Mouse (Mus musculus) gastrocnemius, adult 2 months (tissue): Measurements from ENCODE around the gene Tmem88. TPM values are rescaled to one million over a fixed set of nuclear protein-coding genes. Genes with fewer than 3 reads are reported as not detected.
"Not testable (repeated sequence)": the region's sequence is repeated elsewhere in the genome, so short reads cannot be mapped to it uniquely, and the experiment has no call there.

Source experiments
- DNase-seq: peaks from one replicate; pipeline ENCODE4 v3.0.0; 2022
- H3K27ac ChIP-seq: fragments of 200-600 bp; 2 replicates; pipeline ENCODE4 v1.8.1; 2022; ENCODE audit warnings: mild to moderate bottlenecking
- H3K4me3 ChIP-seq: fragments of 200-600 bp; 2 replicates; pipeline ENCODE4 v1.8.1; 2022; ENCODE audit warnings: mild to moderate bottlenecking, moderate library complexity
- CTCF ChIP-seq: fragments of 200-600 bp; IDR thresholded peaks from 2 replicates; pipeline ENCODE4 v1.8.1; 2022; ENCODE audit warnings: antibody characterized with exemption, mild to moderate bottlenecking, moderate library complexity
- intact Hi-C: fragments of 180-260 bp; cut with DNase I; formaldehyde crosslinking; loops from one replicate; pipeline ENCODE4 v1.15.1; 2025
- total RNA-seq, 2 experiments: library from RNA; stranded (reverse); gene quantifications; 2 replicates each; pipeline ENCODE4 v1.2.3; 2021

Tmem88 gene
- total RNA-seq, 2 experiments from 2014 or later = 6.5 to 7.4 TPM

DNA sequence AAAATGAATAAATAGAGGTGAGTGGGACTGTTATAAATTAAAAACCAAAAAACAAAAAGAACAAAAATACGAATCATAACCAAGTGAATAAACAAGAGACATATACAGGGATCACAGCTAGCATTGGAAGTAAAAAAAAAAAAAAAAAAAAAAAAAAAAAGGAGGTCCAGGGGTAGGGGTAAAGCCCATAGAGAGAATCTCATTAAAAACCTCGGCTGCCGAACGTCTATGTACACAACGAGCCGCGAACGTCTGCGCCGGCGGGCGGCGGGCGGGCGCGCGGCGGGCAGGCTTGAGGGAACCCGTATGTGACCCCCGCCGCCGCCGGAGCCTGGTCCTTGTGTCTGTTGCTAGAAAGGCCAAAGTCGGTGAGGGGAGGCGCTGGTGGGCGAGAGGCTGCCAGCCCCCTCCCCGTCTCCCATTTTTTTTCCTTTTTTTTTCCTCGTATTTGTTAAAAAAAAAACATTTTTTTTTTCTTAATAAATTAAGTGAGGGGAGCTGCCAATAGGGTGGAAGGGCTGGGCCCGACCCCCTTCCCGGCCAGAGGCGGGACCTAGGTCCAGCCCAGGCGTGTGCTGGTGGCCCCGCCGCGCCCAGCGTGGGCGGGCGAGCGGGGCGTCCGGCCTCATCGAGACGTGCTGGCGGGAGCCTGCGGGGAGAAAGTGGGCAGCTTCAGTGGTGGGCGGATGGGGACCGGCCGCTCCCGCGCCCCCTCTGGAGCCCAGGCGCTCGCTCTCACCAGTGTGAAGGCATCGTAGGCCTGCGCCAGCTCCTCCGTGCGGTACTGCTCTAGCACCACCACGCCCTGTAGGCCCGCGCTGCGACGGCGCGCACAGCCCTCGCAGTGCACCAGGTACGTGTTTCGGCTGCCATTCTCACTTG lies 1.4 kb upstream of the Tmem88 start:
- peak; percentile 49 for DNase-seq
- intact Hi-C loops = no loop called here
- peak overlapping the region; percentile 85 for H3K4me3 ChIP-seq
- H3K27ac ChIP-seq = peak overlapping the region; percentile 96
- TF ChIP-seq CTCF = no peak; the same call in 1 of the 2 replicates

DNA sequence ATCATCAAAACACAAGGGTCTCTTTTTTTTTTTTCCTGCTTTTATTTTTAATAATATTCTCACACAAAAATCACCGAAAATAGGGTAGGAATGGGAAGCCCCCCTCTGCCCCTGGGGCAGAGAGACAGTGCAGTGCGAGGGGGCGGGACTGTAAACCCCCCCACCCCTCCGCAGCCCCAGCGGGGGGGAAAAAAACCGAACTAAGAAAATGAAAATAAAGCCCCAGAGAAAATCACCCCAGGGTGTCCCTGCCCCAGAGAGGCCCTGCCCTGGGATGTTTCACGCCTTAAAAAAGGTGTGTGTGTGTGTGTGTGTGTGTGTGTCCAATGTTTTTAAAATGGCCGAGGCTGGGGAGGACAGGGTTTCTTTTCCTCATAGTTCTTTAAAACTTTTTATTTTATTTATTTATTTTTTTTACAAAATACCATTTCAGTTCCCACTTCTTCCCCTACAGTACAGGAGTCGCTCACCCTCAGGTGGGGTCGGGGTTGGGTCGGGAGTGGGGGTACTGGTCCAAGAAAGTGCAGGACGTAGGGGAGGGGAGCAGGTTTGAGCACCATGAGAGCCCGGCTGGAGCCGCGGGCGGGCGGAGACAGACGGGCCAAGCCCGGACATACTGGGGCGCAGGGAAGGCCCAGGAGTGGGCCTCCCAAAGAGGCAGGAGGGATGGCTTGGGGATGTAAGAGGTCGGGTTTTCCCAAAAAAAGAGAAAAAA lies 609 bp upstream of the Tmem88 start:
- no peak for TF ChIP-seq CTCF
- peak; percentile 39 for DNase-seq
- peak overlapping the region; percentile 85 for H3K4me3 ChIP-seq
- intact Hi-C loops = no loop called here
- H3K27ac ChIP-seq = peak overlapping the region; percentile 96

DNA sequence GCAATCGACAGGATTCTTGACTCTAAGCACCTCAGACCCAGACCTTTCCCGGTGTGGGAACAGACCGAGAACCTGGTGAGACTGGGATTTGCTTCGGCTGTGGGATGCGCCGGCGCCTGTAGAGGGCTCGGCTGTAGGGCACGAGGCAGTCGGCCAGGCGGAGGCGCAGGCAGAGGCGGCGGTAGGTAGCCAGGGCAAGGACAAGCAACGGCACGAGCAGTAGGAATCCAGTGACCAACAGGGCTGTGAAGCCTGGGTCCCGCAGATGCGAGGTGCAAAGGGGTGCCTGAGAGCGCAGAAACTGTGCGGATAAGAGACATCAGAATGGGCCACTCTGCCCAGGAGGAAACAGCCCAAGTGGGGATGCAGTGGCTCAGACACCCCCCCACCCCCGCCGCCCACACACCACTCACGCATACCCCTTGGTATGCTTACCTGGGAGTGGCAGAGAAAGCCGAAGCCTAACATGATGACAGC lies 415 bp downstream of the Tmem88 start:
- peak overlapping the region; percentile 96 for H3K27ac ChIP-seq
- intact Hi-C loops = no loop called here
- peak; percentile 36 for DNase-seq
- no peak for TF ChIP-seq CTCF
- peak overlapping the region; percentile 85 for H3K4me3 ChIP-seq

DNA sequence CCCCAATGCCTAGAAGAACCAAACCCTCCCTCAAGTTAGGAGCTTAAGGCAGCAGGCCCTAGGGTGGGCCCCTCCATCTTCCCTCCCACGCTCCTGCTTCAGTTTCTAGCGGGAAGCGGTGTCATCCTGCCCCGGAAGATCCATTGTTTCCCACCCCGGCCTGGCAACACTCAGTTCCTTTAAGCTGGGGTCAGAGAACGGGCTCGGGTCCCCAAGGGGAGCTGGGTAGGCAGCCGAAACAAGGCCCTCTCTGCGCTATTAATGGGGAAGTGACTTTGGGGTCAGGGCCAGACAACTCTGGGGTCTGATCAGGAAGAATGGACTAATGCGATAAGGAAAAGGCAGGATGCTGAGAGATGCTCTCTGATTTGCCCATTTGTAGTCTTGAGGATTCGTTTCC lies 1.3 kb downstream of the Tmem88 start:
- TF ChIP-seq CTCF = no peak
- intact Hi-C loops = no loop called here
- Histone ChIP-seq H3K4me3 (peak overlapping the region; percentile 85), H3K27ac (peak overlapping the region; percentile 96)
- peak; percentile 64 for DNase-seq

DNA sequence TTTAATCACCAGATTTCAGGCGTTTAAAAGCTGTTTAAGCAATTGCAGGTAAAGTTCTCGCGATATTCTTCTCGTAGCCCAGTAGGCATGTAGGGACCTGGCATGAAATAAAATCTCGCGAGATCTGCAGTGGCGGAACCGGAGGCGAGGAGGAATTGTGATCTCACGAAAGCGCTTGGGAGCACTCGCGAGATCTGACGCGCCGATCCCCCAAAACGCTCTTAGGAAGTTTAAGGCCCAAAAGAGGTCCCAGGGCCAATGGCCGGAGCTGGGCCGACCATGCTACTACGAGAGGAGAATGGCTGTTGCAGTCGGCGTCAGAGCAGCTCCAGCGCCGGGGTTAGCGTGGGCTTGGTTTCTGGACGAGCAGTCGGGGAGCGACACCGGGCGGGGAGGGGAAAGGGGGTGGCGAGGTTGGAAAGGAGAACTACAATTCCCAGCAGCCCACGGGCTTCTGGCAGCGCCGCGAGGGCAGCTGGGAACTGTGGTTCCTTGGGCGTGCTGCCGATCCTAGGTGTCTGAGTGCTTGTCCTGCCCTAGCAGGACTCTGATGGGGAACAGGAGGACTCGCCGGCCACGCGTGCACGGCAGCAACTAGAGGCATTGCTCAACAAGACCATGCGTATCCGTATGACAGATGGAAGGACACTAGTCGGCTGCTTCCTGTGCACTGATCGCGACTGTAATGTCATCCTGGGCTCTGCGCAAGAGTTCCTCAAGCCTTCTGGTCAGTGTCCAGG lies 2.2 kb downstream of the Tmem88 start:
- no peak for TF ChIP-seq CTCF
- intact Hi-C loops = no loop called here
- H3K27ac ChIP-seq = peak overlapping the region; percentile 96
- DNase-seq = peak; percentile 97
- H3K4me3 ChIP-seq = peak overlapping the region; percentile 85

GRCm38 (mm10) chr11:69395235-69395633 lies 2.8 kb downstream of the Tmem88 start, which contains the start of the genes Naa38 and Cyb5d1:
TSS of gene Naa38 (plus strand) at chr11:69395487.
TSS of gene Cyb5d1 (minus strand) at chr11:69395631.
- H3K27ac ChIP-seq = peak within 1 kb of the TSS; percentile 96
- intact Hi-C loops = not testable (repeated sequence)

GRCm38 (mm10) chr11:69394591-69395167 lies 3.4 kb downstream of the Tmem88 start:
- Histone ChIP-seq H3K4me3 (peak overlapping the region; percentile 85), H3K27ac (peak overlapping the region; percentile 96)
- DNase-seq, intact Hi-C loops: not testable (repeated sequence)

More at GRCm38 (mm10) chr11:69395235-69395633, 2.8 kb downstream of the Tmem88 start, which contains the start of the genes Naa38 and Cyb5d1:
- DNase-seq = peak; percentile 92
- H3K4me3 ChIP-seq = peak within 1 kb of the TSS; percentile 85

DNA sequence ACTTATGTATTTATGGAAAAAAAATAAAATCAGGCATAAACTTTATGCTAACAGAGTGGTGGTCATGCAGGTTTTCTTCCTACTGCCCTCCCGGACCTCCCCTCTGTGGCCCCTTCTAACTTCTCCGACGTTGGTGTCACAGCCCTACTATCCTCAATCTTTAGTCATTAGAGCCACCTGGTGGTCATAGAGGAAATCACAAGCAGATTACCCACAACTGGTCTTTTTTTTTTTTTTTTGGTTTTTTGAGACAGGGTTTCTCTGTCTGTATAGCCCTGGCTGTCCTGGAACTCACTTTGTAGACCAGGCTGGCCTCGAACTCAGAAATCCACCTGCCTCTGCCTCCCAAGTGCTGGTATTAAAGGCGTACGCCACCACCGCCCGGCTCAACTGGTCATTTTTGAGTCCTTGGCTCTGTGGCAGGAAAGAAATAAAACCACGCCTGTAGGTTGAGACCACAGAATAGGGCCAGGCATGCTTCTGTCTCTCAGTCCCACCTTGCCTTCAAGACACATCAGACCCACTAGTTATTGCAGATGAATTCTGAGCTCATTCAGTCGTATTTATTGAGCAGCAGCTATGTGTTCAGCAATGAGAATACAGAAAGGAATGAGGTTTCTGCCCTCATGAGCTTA lies 7.5 kb downstream of the Tmem88 start:
- Histone ChIP-seq H3K27ac (peak overlapping the region; percentile 52; the same call in 1 of the 2 replicates), H3K4me3 (no peak overlapping the region)
- TF ChIP-seq CTCF = peak; percentile 75
- intact Hi-C loops = loop anchor here (1.0 kb wide), 2 partner anchors 118 to 122 kb away; no protein-coding TSS in a partner anchor
- DNase-seq = peak; percentile 47

GRCm38 (mm10) chr11:69389531-69390399 lies 8.3 kb downstream of the Tmem88 start:
- DNase-seq = peak; percentile 74

GRCm38 (mm10) chr11:69388680-69389079 lies 9.4 kb downstream of the Tmem88 start:
- intact Hi-C loops = loop anchor here (5.0 to 10.0 kb wide), 2 partner anchors 66 to 194 kb away; partner anchors contain the start of genes Alox8, Cntrob and Trappc1
- peak; percentile 13; the same call in 1 of the 2 replicates for TF ChIP-seq CTCF
- no peak overlapping the region for H3K4me3 ChIP-seq
- no peak overlapping the region for H3K27ac ChIP-seq
- no peak for DNase-seq

More at GRCm38 (mm10) chr11:69389531-69390399, 8.3 kb downstream of the Tmem88 start:
- peak overlapping the region; percentile 52 for H3K27ac ChIP-seq
- no peak for TF ChIP-seq CTCF
- H3K4me3 ChIP-seq = no peak overlapping the region
- intact Hi-C loops = loop anchor here (1.0 to 10.0 kb wide), 4 partner anchors 67 to 195 kb away; partner anchors contain the start of genes Alox8, Cntrob and Trappc1
